Mouse (Mus musculus): ENCODE results near the gene Ubqln4.

The Ubqln4 gene

DNA sequence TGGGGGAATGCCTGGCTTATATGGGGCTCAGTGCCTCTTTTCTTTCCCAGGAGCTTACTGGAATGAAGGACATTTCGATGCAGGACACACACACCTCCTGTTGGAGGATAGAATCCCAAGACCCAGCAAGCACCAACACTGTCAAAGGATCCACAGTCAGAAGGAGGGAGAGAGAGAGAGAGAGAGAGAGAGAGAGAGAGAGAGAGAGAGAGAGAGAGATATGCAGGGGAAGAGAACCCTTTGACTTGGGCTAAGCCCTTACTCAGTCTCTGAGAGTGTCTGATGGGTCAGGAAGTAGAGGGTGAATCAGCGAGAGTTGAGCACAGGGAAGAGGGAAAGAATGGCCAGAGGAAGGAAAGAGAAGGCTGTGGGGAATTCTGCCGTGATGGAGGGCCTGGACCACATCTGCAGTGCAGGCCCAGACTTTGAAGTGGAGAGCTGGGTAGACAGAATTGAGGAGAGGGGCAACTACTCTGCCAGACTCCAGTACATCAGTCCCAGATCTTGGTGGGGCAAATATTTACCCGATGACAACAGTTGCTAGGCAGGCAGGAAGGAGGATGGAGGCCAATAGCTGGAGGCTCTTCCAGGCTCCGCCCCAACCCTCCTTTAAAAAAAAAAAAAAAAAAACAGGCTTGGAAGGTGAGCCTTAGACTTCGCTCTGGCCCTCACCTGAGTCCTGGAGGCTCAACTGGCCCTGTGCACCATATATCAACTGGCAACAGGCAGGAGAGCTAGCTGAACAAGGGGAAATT is 41.2 kb upstream of the Ubqln4 start:
- Histone ChIP-seq H3K9me3 (ENCODE audit: low read length) (no peaks in the 10 kb centered on the region), H3K27me3 (ENCODE audit: insufficient read depth, low read length) (0 out of 2 replicates have a peak, but pooled peaks cover 8% of the 10 kb centered on the region), H3K4me3 (replicated peaks; ENCODE audit: low read length) (peak overlapping the region; percentile 77), H3K36me3 (ENCODE audit: insufficient read depth, low read length) (0 out of 2 replicates have a peak, but pooled peaks cover 7% of the 10 kb centered on the region), H3K4me1 (replicated peaks; ENCODE audit: low read depth, low read length) (peaks cover 87% of the 10 kb centered on the region)
- TF ChIP-seq NANOG (IDR thresholded peaks at IDR 0.05; ENCODE audit: borderline replicate concordance, low read length) = no peak

DNA sequence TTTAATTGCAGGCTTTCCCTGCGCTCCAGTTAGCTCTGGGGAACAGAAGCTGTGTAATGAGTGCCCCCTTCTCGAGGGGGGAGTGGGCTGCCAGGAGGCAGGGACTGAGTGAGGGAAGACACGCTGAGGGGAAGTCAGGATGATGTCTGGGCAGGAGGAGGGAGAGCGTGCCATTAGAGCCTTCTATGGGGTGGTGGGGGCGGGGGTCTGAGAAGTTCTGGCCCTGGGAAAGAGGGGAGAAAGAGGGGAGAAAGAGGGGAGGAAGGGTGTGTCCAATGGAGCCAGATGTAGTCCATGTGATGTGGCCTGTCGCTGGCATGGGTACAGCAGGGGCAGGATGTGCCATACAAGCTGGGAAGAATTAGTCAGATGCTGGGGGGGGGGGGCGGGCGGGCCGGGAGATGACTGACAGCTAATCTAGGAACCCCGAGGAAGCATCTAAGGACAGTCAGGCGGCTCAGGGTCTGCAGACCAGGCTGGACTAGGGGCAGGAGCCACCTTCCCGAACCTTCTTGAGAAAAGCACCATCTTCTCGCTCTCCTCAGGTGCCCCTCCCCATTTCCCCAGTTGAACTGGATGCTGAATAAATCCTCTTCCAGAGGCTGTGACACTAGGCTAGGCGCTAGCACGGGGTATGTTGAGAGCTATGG is 40.5 kb upstream of the Ubqln4 start:
- TF ChIP-seq POU5F1 (IDR thresholded peaks at IDR 0.05; ENCODE audit: borderline replicate concordance, low read length) = no peak
- no peak for TF ChIP-seq CTCF (conservative IDR thresholded peaks at IDR 0.05; ENCODE audit: low read length)
- no peak for TF ChIP-seq NANOG (IDR thresholded peaks at IDR 0.05; ENCODE audit: borderline replicate concordance, low read length)
- Histone ChIP-seq H3K36me3 (ENCODE audit: insufficient read depth, low read length) (0 out of 2 replicates have a peak, but pooled peaks cover 2% of the 10 kb centered on the region), H3K4me1 (replicated peaks; ENCODE audit: low read depth, low read length) (peaks cover 81% of the 10 kb centered on the region), H3K4me3 (replicated peaks; ENCODE audit: low read length) (peak overlapping the region; percentile 43), H3K9me3 (ENCODE audit: low read length) (no peaks in the 10 kb centered on the region), H3K27me3 (ENCODE audit: insufficient read depth, low read length) (0 out of 2 replicates have a peak, but pooled peaks cover 8% of the 10 kb centered on the region)

DNA sequence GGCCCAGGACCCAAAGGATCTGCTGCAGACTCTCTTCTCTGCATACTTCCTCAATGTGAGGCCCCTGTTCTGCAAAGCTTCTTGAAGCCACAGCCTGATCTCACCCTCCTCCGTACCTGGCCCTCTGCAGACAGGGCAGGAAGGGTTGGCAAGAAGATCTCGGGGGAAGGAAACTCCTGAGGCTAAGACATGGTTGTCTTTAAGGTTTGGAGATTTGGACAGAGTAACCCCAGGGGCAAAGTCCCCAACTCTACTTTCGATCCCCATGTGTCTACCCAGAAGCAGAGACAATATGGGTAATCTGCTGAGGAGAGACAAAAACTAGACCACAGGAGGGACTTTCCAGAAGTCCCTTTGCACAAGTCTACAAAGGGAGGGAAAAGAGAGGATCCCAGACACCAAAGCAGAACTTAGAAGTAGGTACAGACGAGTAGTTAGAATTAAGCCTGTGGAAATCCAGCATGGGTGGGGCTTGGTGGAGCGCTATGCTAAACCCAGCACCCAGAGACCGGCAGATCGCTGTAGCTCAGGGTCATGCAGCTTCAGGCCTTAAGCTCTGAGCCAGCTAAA is 39.9 kb upstream of the Ubqln4 start:
- H3K4me3 ChIP-seq (replicated peaks; ENCODE audit: low read length) = peak overlapping the region; percentile 29; the same call in 1 of the 2 replicates
- no peaks in the 10 kb centered on the region for H3K9me3 ChIP-seq (ENCODE audit: low read length)
- peaks cover 75% of the 10 kb centered on the region for H3K4me1 ChIP-seq (replicated peaks; ENCODE audit: low read depth, low read length)
- H3K27me3 ChIP-seq (ENCODE audit: insufficient read depth, low read length) = 0 out of 2 replicates have a peak, but pooled peaks cover 8% of the 10 kb centered on the region
- TF ChIP-seq NANOG (IDR thresholded peaks at IDR 0.05; ENCODE audit: borderline replicate concordance, low read length) (no peak), CTCF (conservative IDR thresholded peaks at IDR 0.05; ENCODE audit: low read length) (no peak), POU5F1 (IDR thresholded peaks at IDR 0.05; ENCODE audit: borderline replicate concordance, low read length) (no peak)
- no peaks in the 10 kb centered on the region for H3K36me3 ChIP-seq (ENCODE audit: insufficient read depth, low read length)

DNA sequence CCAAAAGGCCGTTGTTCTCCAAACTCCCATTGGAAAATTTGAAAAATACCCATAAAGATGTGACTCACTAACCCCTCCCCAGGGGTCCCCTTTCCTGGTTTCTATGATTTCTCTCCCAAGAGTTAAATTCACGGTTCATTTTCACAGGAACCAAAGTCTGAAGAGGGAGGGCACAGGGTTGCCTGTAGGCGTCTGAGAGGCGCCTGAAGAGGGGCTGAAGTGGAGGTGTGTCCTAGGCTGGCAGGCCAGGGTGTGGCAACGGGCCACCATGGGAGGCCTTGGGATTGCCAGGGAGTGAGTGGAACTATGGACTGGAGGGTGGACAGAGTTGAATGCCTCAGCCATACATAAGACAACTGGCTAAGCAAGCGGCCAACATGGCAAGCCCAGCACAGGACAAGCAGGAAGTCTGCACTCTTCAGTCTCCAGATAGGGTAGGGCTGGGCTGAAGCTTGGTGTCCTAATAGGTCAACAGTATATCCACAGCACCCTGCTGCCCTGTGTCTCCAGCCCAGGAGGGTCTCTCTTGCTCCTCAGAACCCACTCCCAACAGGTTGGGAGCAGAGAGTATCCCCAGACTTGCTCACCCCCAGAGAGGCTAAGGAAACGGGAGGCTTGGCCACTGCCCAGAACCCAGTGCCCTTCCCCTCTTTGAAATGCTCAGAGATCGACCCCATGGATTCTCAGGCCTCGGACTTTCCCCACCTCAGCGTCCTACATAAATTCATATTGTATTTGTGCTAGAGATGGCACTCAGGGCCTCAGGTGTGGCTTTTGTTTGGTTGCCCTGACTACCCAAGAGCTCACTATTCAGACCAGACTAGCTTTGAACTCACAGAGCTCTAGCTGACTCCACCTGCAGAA is 39.1 kb upstream of the Ubqln4 start:
- Histone ChIP-seq H3K9me3 (ENCODE audit: low read length) (no peaks in the 10 kb centered on the region), H3K27me3 (ENCODE audit: insufficient read depth, low read length) (0 out of 2 replicates have a peak, but pooled peaks cover 8% of the 10 kb centered on the region), H3K4me1 (replicated peaks; ENCODE audit: low read depth, low read length) (peaks cover 69% of the 10 kb centered on the region), H3K36me3 (ENCODE audit: insufficient read depth, low read length) (no peaks in the 10 kb centered on the region), H3K4me3 (replicated peaks; ENCODE audit: low read length) (peak overlapping the region; percentile 24)
- TF ChIP-seq CTCF (conservative IDR thresholded peaks at IDR 0.05; ENCODE audit: low read length) = no peak
- TF ChIP-seq POU5F1 (IDR thresholded peaks at IDR 0.05; ENCODE audit: borderline replicate concordance, low read length) = no peak
- TF ChIP-seq NANOG (IDR thresholded peaks at IDR 0.05; ENCODE audit: borderline replicate concordance, low read length) = no peak

DNA sequence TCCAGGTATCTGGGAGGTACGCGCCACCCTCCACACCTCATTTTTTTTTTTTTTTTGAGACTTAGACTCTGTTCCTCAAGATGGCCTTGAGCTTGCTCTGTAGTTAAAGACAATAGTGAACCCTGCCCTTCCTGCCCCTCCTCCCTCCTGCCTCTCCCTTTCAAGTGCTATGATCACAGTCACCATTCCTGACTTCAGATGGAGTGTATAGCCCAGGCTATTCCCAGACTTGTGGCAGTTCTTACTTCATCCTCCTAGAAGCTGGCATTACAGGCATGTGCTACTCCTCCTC is 38.5 kb upstream of the Ubqln4 start:
- H3K4me3 ChIP-seq (replicated peaks; ENCODE audit: low read length) = no peak overlapping the region
- 0 out of 2 replicates have a peak, but pooled peaks cover 8% of the 10 kb centered on the region for H3K27me3 ChIP-seq (ENCODE audit: insufficient read depth, low read length)
- peaks cover 73% of the 10 kb centered on the region for H3K4me1 ChIP-seq (replicated peaks; ENCODE audit: low read depth, low read length)
- no peaks in the 10 kb centered on the region for H3K36me3 ChIP-seq (ENCODE audit: insufficient read depth, low read length)
- no peaks in the 10 kb centered on the region for H3K9me3 ChIP-seq (ENCODE audit: low read length)
- TF ChIP-seq NANOG (IDR thresholded peaks at IDR 0.05; ENCODE audit: borderline replicate concordance, low read length) (no peak), CTCF (conservative IDR thresholded peaks at IDR 0.05; ENCODE audit: low read length) (no peak), POU5F1 (IDR thresholded peaks at IDR 0.05; ENCODE audit: borderline replicate concordance, low read length) (no peak)

DNA sequence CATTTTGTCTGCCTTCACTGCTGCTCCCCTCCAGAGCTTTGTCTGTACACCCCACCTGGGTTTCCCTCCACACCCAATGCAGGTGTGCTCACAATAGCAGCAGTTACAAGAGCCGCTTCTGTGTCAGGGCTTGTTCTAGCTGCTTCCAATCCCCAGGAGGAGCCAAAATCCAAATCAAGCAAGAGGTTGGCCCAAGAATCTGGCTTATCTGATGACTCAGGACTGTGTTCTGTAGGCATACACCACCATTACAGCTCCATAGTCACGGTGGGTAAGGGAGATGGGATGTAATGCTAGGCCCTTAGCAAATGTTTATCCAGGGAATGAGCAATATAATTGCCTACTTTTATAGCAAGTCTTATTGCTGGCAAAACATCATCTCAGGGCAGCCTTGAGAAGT is 37.2 kb upstream of the Ubqln4 start:
- TF ChIP-seq POU5F1 (IDR thresholded peaks at IDR 0.05; ENCODE audit: borderline replicate concordance, low read length) = no peak
- no peak for TF ChIP-seq CTCF (conservative IDR thresholded peaks at IDR 0.05; ENCODE audit: low read length)
- no peak for TF ChIP-seq NANOG (IDR thresholded peaks at IDR 0.05; ENCODE audit: borderline replicate concordance, low read length)

DNA sequence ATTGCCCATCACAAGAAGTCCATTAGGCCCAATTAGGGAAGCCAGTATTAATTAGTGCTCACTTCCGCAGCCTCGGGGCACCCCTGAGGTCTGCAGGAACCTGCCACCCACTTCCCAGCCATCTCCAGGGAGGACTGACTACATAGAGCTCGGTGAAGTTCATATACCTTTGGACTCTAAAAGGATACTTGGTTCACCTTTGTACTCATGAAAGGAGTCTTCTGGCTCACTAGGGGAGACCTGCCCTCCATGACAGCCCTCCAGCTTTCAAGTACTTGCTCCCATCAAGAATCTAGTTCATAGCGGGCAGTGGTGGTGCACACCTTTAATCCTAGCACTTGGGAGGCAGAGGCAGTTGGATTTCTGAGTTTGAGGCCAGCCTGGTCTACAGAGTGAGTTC is 35.1 kb upstream of the Ubqln4 start:
- Histone ChIP-seq H3K9me3 (ENCODE audit: low read length) (no peaks in the 10 kb centered on the region), H3K27me3 (ENCODE audit: insufficient read depth, low read length) (0 out of 2 replicates have a peak, but pooled peaks cover 6% of the 10 kb centered on the region), H3K36me3 (ENCODE audit: insufficient read depth, low read length) (peaks cover 9% of the 10 kb centered on the region), H3K4me1 (replicated peaks; ENCODE audit: low read depth, low read length) (peaks cover 66% of the 10 kb centered on the region), H3K4me3 (replicated peaks; ENCODE audit: low read length) (no peak overlapping the region)
- TF ChIP-seq CTCF (conservative IDR thresholded peaks at IDR 0.05; ENCODE audit: low read length) = no peak
- no peak for TF ChIP-seq POU5F1 (IDR thresholded peaks at IDR 0.05; ENCODE audit: borderline replicate concordance, low read length)
- no peak for TF ChIP-seq NANOG (IDR thresholded peaks at IDR 0.05; ENCODE audit: borderline replicate concordance, low read length)

More for the DNA sequence above, 37.2 kb upstream of the Ubqln4 start:
- no peak overlapping the region for H3K4me3 ChIP-seq (replicated peaks; ENCODE audit: low read length)
- H3K27me3 ChIP-seq (ENCODE audit: insufficient read depth, low read length) = 0 out of 2 replicates have a peak, but pooled peaks cover 8% of the 10 kb centered on the region
- no peaks in the 10 kb centered on the region for H3K36me3 ChIP-seq (ENCODE audit: insufficient read depth, low read length)
- H3K4me1 ChIP-seq (replicated peaks; ENCODE audit: low read depth, low read length) = peaks cover 66% of the 10 kb centered on the region
- no peaks in the 10 kb centered on the region for H3K9me3 ChIP-seq (ENCODE audit: low read length)

DNA sequence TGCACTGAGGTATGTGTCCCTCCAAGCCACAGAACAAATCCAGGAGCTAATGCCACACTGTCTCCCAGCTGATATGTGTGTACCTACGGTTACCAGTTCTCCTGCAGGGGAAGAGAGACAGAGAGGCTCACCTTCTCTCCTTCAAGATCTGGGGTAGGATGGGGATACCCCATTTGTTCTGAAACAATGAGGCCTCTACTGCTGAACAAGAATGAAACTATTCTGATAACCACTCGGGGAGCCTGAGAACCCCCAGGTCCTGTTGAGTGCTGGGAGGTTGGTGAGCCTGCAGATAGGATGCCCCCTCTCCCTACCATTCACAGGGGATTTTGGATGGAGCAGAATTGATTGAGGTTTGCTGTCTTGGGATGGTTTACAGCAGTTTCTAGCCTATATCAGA is 33.5 kb upstream of the Ubqln4 start:
- Histone ChIP-seq H3K4me3 (replicated peaks; ENCODE audit: low read length) (no peak overlapping the region), H3K4me1 (replicated peaks; ENCODE audit: low read depth, low read length) (peaks cover 60% of the 10 kb centered on the region), H3K9me3 (ENCODE audit: low read length) (no peaks in the 10 kb centered on the region), H3K36me3 (ENCODE audit: insufficient read depth, low read length) (peaks cover 26% of the 10 kb centered on the region), H3K27me3 (ENCODE audit: insufficient read depth, low read length) (0 out of 2 replicates have a peak, but pooled peaks cover 3% of the 10 kb centered on the region)
- TF ChIP-seq POU5F1 (IDR thresholded peaks at IDR 0.05; ENCODE audit: borderline replicate concordance, low read length) (no peak), CTCF (conservative IDR thresholded peaks at IDR 0.05; ENCODE audit: low read length) (no peak), NANOG (IDR thresholded peaks at IDR 0.05; ENCODE audit: borderline replicate concordance, low read length) (no peak)

All from E14TG2a.4 (cell line).